In genomic region chr9:41378627-41379231, GRCm38 (mm10) we compare ENCODE assay signal across 10 mouse cellular contexts.
DNase-seq lines count a peak whose midpoint lies in the region; ATAC-seq and TF ChIP-seq lines count a peak whose summit lies in the region.
"Had no signal": no experiment of that assay in that cellular context is flagged by ENCODE, and none has a peak within 500 bp of the region (broad histone marks: within the 10 kb centered on the region; RNA-seq: fewer than 3 reads in every experiment).

No protein-coding gene starts in this region.

- H3K4me3 ChIP-seq in heart, embryonic 12.5 days, result no peak overlapping the region
- peak overlapping the region; percentile 52 for H3K4me3 ChIP-seq in cortical plate, adult 2 months (ENCODE audit: insufficient read depth, low read length)
- H3K4me3 ChIP-seq in hindbrain, embryonic 10.5 days, result peak overlapping the region; percentile 55
- peak overlapping the region; percentile 48 for H3K4me3 ChIP-seq in midbrain, embryonic 16.5 days (ENCODE audit: low read depth, low read length)

- no peak for ATAC-seq in heart, embryonic 12.5 days (ENCODE audit: insufficient number of reproducible peaks, low FRiP score)
- 0 out of 2 replicates have a peak, but pooled peaks have one; percentile 29 for ATAC-seq in midbrain, embryonic 16.5 days
- no peak for ATAC-seq in monocyte, adult 5-6 weeks (replicated peaks; ENCODE audit: insufficient number of reproducible peaks, low FRiP score, low TSS enrichment, poor library complexity, severe bottlenecking)

- peak overlapping the region; percentile 14 for H3K4me2 ChIP-seq in heart, embryonic 12.5 days
- H3K4me2 ChIP-seq in midbrain, embryonic 16.5 days (ENCODE audit: low read length), result peak overlapping the region; percentile 79

- H3K9ac ChIP-seq in heart, embryonic 12.5 days, result peak overlapping the region; percentile 1; the same call in 1 of the 2 replicates
- peak overlapping the region; percentile 85 for H3K9ac ChIP-seq in midbrain, embryonic 16.5 days (ENCODE audit: low read depth, low read length)

- H3K27ac ChIP-seq in heart, embryonic 12.5 days (ENCODE audit: poor library complexity, severe bottlenecking), result 0 out of 2 replicates have a peak overlapping the region, but pooled peaks have one; percentile 23
- peak overlapping the region; percentile 85 for H3K27ac ChIP-seq in cortical plate, adult 2 months (ENCODE audit: insufficient read depth, low read length)
- H3K27ac ChIP-seq in hindbrain, embryonic 10.5 days, result peak overlapping the region; percentile 95
- peak overlapping the region; percentile 98 for H3K27ac ChIP-seq in midbrain, embryonic 16.5 days (ENCODE audit: low read length)

- DNase-seq in heart, postnatal 4 days, result no peak
- peak; percentile 74 for DNase-seq in hindbrain, embryonic 10.5 days (ENCODE audit: low spot score)
- DNase-seq in cerebellum, adult 9-11 months, result no peak
- no peak for DNase-seq in adrenal gland, postnatal 14 days
- DNase-seq: B cell, adult 2 months; thymus, adult 18-20 months had no signal

- no peak for TF ChIP-seq CTCF in cortical plate, adult 2 months (IDR thresholded peaks at IDR 0.05; ENCODE audit: extremely low read depth, insufficient read depth, low read length)

- WGBS in heart, embryonic 12.5 days, result 66% methylated on average over 10 of the region's 10 CpGs
- WGBS in hindbrain, embryonic 10.5 days, result 9% methylated on average over 10 of the region's 10 CpGs
- WGBS in midbrain, embryonic 16.5 days, result 4% methylated on average over 10 of the region's 10 CpGs

- 0 out of 2 replicates have a peak, but pooled peaks have one; percentile 37 for TF ChIP-seq POLR2A in cortical plate, adult 2 months (IDR thresholded peaks at IDR 0.05; ENCODE audit: extremely low read depth, insufficient read depth, low read length)

- H3K27me3 ChIP-seq in heart, embryonic 12.5 days (replicated peaks), result no peaks in the 10 kb centered on the region
- no peaks in the 10 kb centered on the region for H3K27me3 ChIP-seq in hindbrain, embryonic 10.5 days (ENCODE audit: insufficient read depth, poor library complexity, severe bottlenecking)
- H3K27me3 ChIP-seq in midbrain, embryonic 16.5 days (ENCODE audit: control insufficient read depth, insufficient read depth, low read depth, low read length), result no peaks in the 10 kb centered on the region

- no peaks in the 10 kb centered on the region for H3K9me3 ChIP-seq in heart, embryonic 12.5 days (replicated peaks)
- no peaks in the 10 kb centered on the region for H3K9me3 ChIP-seq in hindbrain, embryonic 10.5 days
- H3K9me3 ChIP-seq in midbrain, embryonic 16.5 days (replicated peaks; ENCODE audit: control insufficient read depth, low read length, poor library complexity, severe bottlenecking), result no peaks in the 10 kb centered on the region

- peaks cover 33% of the 10 kb centered on the region for H3K4me1 ChIP-seq in heart, embryonic 12.5 days (replicated peaks)
- peaks cover 2% of the 10 kb centered on the region; the same call in 1 of the 2 replicates for H3K4me1 ChIP-seq in cortical plate, adult 2 months (ENCODE audit: control insufficient read depth, insufficient read depth, low read length)
- peaks cover 95% of the 10 kb centered on the region for H3K4me1 ChIP-seq in hindbrain, embryonic 10.5 days (replicated peaks)
- H3K4me1 ChIP-seq in midbrain, embryonic 16.5 days (ENCODE audit: control insufficient read depth, insufficient read depth, low read length), result peaks cover 38% of the 10 kb centered on the region

- no peaks in the 10 kb centered on the region for H3K36me3 ChIP-seq in heart, embryonic 12.5 days
- H3K36me3 ChIP-seq in hindbrain, embryonic 10.5 days, result peaks cover 26% of the 10 kb centered on the region
- no peaks in the 10 kb centered on the region for H3K36me3 ChIP-seq in midbrain, embryonic 16.5 days (ENCODE audit: control insufficient read depth, insufficient read depth, low read length)

Comparison
In these comparisons a context has a peak if more than half of its experiments do, and no peak if none do; other contexts are left out.
1. H3K27ac ChIP-seq: peak in every context shown above with its lines; median percentile 98 in midbrain, embryonic 16.5 days; 95 in hindbrain, embryonic 10.5 days; 85 in cortical plate, adult 2 months; 23 in heart, embryonic 12.5 days.